Mouse (Mus musculus) 3T3-L1 (cell line): ENCODE data around the gene Fam214a.
A peak's percentile ranks its signal among the peaks of the same experiment; 100 is the strongest.

Experiments
- DNase-seq: peaks from one replicate; pipeline ENCODE4 v3.0.0-alpha.2; 2015; ENCODE audit warnings: low read depth, low spot score

The Fam214a gene

GRCm38 (mm10) chr9:74951491-74951890, 1.2 kb upstream of the Fam214a start:
- peak; percentile 40 for DNase-seq

- peak; percentile 93 for DNase-seq
These were observed 578 bp upstream of the Fam214a start for GRCm38 (mm10) chr9:74952106-74952505.

GRCm38 (mm10) chr9:74953265-74953958, 728 bp downstream of the Fam214a start:
- DNase-seq, result peak; percentile 77

- DNase-seq, result no peak
These were observed 1.2 kb downstream of the Fam214a start for GRCm38 (mm10) chr9:74953959-74954279.

- no peak for DNase-seq
These were observed 1.7 kb downstream of the Fam214a start for GRCm38 (mm10) chr9:74954387-74954786.

GRCm38 (mm10) chr9:74960630-74961029, 7.9 kb downstream of the Fam214a start:
- DNase-seq, result no peak

- DNase-seq, result no peak
These were observed 8.4 kb downstream of the Fam214a start for GRCm38 (mm10) chr9:74961073-74961575.

GRCm38 (mm10) chr9:74963953-74964352, 11.3 kb downstream of the Fam214a start:
- DNase-seq, result no peak

GRCm38 (mm10) chr9:74964866-74965384, 12.2 kb downstream of the Fam214a start:
- no peak for DNase-seq

GRCm38 (mm10) chr9:74966200-74966599, 13.5 kb downstream of the Fam214a start:
- DNase-seq, result no peak

- no peak for DNase-seq
These were observed 16.2 kb downstream of the Fam214a start for GRCm38 (mm10) chr9:74968647-74969428.

- no peak for DNase-seq
These were observed 17.9 kb downstream of the Fam214a start for GRCm38 (mm10) chr9:74970591-74970990.

- peak; percentile 52 for DNase-seq
These were observed 18.7 kb downstream of the Fam214a start for GRCm38 (mm10) chr9:74971191-74971976.

- DNase-seq, result no peak
These were observed 20.1 kb downstream of the Fam214a start for GRCm38 (mm10) chr9:74972736-74973135.

- no peak for DNase-seq
These were observed 20.5 kb downstream of the Fam214a start for GRCm38 (mm10) chr9:74973154-74973553.

GRCm38 (mm10) chr9:74974758-74975157, 22.1 kb downstream of the Fam214a start:
- no peak for DNase-seq

- no peak for DNase-seq
These were observed 22.7 kb downstream of the Fam214a start for GRCm38 (mm10) chr9:74975416-74975815.

- DNase-seq, result peak; percentile 90
These were observed 23.4 kb downstream of the Fam214a start for GRCm38 (mm10) chr9:74975911-74976563.

- no peak for DNase-seq
These were observed 24.6 kb downstream of the Fam214a start for GRCm38 (mm10) chr9:74977251-74977650.

GRCm38 (mm10) chr9:74977962-74978361, 25.3 kb downstream of the Fam214a start:
- DNase-seq, result no peak

- DNase-seq, result no peak
These were observed 26.2 kb downstream of the Fam214a start for GRCm38 (mm10) chr9:74978868-74979267.
